Mouse (Mus musculus) liver, embryonic 15.5 days (tissue): ENCODE measurements at regions not wholly inside any gene's neighbourhood (a gene's known extent, or its start where the extent isn't known, plus 50 kb on each side); places are given as distances from the start of the nearest gene placed in this dataset.

Source experiments
- ATAC-seq: fragments of 200-750 bp; cut with Nextera tagmentation; 2 replicates; pipeline ENCODE4 v1.8.0; 2017; ENCODE audit warnings: moderate number of reproducible peaks, mild to moderate bottlenecking, moderate library complexity; ENCODE audit not compliant: insufficient read depth
- H3K27ac ChIP-seq: fragments of 300-500 bp; sonication (generic); replicated peaks from 2 replicates; pipeline ENCODE4 v1.5.1; 2015; ENCODE audit warnings: mild to moderate bottlenecking, inconsistent platforms
- H3K27me3 ChIP-seq: fragments of 300-500 bp; sonication (generic); 2 replicates; pipeline ENCODE4 v1.6.1; 2015; ENCODE audit warnings: mild to moderate bottlenecking, inconsistent platforms
- H3K36me3 ChIP-seq: fragments of 300-500 bp; sonication (generic); replicated peaks from 2 replicates; pipeline ENCODE4 v1.6.1; 2015; ENCODE audit warnings: moderate library complexity, mild to moderate bottlenecking, inconsistent platforms
- H3K4me1 ChIP-seq: fragments of 300-500 bp; sonication (generic); replicated peaks from 2 replicates; pipeline ENCODE4 v1.6.1; 2015; ENCODE audit warnings: inconsistent platforms
- H3K4me2 ChIP-seq: fragments of 300-500 bp; sonication (generic); 2 replicates; pipeline ENCODE4 v1.6.1; 2015; ENCODE audit warnings: moderate library complexity, mild to moderate bottlenecking, inconsistent platforms
- H3K4me3 ChIP-seq: fragments of 300-500 bp; sonication (generic); replicated peaks from 2 replicates; pipeline ENCODE4 v1.5.1; 2015; ENCODE audit warnings: mild to moderate bottlenecking, inconsistent platforms
- H3K9ac ChIP-seq: fragments of 300-500 bp; sonication (generic); 2 replicates; pipeline ENCODE4 v1.6.1; 2015; ENCODE audit warnings: moderate library complexity, mild to moderate bottlenecking, inconsistent platforms
- H3K9me3 ChIP-seq: fragments of 300-500 bp; sonication (generic); replicated peaks from 2 replicates; pipeline ENCODE4 v1.6.1; 2016; ENCODE audit warnings: inconsistent platforms
- WGBS: fragments of 180-500 bp; shearing (Covaris S2); methylation state at CpG from one replicate; pipeline ENCODE4 v1.1.7; 2015; ENCODE audit warnings: mixed read lengths; ENCODE audit not compliant: insufficient replicate concordance; 5-methylcytosine and 5-hydroxymethylcytosine counted together

GRCm38 (mm10) chr1:88594484-88595254 is 84.8 kb upstream of the Glrp1 start:
- Histone ChIP-seq H3K4me2 (no peak overlapping the region), H3K9me3 (no peaks in the 10 kb centered on the region), H3K36me3 (no peaks in the 10 kb centered on the region), H3K4me3 (no peak overlapping the region), H3K9ac (no peak overlapping the region), H3K27ac (no peak overlapping the region), H3K27me3 (no peaks in the 10 kb centered on the region), H3K4me1 (no peaks in the 10 kb centered on the region)
- no peak for ATAC-seq
- 45% methylated on average over 9 of the region's 9 CpGs for WGBS

DNA sequence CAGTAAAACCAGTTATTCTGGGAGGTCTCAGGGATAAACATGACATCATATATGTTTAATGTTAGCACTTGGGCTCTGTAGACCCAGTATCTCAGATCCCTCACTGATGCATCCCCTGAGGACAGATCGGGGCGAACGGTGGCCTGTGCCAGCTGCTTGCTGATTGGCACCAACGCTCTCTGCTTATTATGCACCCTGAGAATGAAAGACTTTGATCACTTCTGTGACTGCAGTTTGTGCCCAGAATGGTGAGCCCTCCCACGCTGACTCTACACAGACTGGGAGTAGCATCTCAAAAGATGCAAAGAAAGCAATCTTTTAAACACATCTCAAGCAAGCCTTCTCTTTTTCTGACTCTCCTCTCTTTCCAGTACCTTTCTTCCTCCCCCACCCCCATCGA is 82.2 kb upstream of the Glrp1 start:
- no peak overlapping the region for H3K4me2 ChIP-seq
- H3K4me1 ChIP-seq: no peaks in the 10 kb centered on the region
- no peak overlapping the region for H3K9ac ChIP-seq
- no peak for ATAC-seq
- H3K27me3 ChIP-seq: no peaks in the 10 kb centered on the region
- H3K27ac ChIP-seq: no peak overlapping the region
- 70% methylated on average over 6 of the region's 6 CpGs for WGBS
- H3K36me3 ChIP-seq: no peaks in the 10 kb centered on the region
- H3K9me3 ChIP-seq: no peaks in the 10 kb centered on the region
- H3K4me3 ChIP-seq: no peak overlapping the region

DNA sequence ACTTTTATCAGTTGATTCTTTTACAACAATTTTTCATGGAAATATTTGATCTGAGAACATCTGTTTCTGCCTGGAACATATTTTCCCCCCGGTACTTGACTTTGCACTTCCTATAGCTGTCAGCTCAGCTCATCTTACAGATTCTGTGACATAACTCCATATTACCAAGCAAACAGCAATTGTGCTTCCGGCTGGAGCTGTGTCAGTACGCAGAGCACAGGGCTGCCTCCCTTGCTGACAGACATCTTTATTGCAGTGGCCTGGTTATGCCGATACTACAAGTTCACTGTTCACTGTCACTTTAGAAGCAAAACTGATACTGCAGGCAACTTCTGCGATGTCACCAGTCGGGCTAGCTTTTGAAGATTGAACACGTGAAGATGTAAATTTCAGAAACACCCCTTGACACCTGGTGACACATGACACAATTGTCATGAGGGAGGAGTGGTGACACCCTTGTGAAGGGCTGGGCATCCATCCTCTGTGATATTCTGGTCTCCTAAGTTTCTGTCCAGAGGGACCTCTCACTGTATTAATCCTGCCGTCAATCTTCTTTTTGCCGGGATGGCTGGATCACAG is 81.0 kb upstream of the Glrp1 start:
- no peak for ATAC-seq
- no peaks in the 10 kb centered on the region for H3K27me3 ChIP-seq
- no peaks in the 10 kb centered on the region for H3K9me3 ChIP-seq
- H3K27ac ChIP-seq: no peak overlapping the region
- peaks cover 5% of the 10 kb centered on the region; the same call in 1 of the 2 replicates for H3K4me1 ChIP-seq
- no peak overlapping the region for H3K9ac ChIP-seq
- 62% methylated on average over 9 of the region's 9 CpGs for WGBS
- H3K36me3 ChIP-seq: no peaks in the 10 kb centered on the region
- no peak overlapping the region for H3K4me2 ChIP-seq
- no peak overlapping the region for H3K4me3 ChIP-seq

GRCm38 (mm10) chr1:88588747-88589146 is 78.9 kb upstream of the Glrp1 start:
- Histone ChIP-seq H3K27ac (no peak overlapping the region), H3K4me1 (peaks cover 5% of the 10 kb centered on the region; the same call in 1 of the 2 replicates), H3K9me3 (no peaks in the 10 kb centered on the region), H3K4me3 (no peak overlapping the region), H3K36me3 (no peaks in the 10 kb centered on the region), H3K9ac (no peak overlapping the region), H3K27me3 (no peaks in the 10 kb centered on the region), H3K4me2 (no peak overlapping the region)
- no peak for ATAC-seq
- WGBS: 32% methylated on average over 1 of the region's 1 CpGs

DNA sequence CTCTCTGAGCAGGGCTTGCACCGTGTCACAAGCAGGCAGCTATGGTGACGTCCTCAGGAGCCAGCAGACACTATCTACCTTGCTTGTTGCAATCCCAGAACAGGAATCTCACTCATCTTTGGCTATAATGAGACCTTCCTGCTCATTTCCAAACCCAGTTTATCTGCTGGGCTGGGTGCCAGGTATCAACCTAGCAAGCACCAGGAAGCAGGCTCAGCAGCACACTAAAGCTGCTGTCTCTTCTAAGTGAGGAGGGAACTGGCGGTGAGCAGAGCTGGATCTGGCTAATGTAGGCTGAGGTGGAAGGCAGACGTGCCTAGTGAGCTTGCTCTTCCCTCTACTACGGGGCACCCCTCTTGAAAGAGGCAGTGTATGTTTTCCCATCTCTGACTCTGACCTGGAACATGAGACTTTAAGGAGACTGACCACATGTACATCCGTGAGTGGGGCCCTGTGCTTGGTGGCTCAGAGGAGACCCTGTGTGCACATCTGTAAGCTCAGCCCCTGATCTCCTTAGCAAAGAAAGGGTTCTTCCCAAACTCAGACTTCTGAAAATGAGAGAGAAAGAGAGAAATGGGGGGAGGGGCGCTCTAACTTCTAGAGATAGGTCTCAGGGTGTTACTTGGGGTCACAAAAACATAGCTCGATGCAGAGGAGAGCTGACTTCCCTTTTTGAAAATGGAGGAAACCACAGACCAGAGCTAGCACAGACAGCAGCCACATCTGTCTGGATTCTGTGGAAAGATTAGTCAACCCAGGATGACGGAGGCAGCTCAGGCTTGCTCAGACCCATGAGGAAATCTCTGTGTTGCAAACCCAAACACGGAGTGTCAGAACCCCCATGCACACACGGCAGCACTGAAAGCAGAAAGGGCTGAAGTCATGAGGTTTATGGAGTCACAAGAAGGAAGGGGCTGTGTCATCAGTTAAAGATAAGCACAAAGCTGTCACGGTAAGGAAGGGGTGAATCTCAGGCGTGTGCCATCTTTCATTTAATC is 77.3 kb upstream of the Glrp1 start:
- WGBS: 17% methylated on average over 13 of the region's 13 CpGs
- H3K27ac ChIP-seq: no peak overlapping the region; the same call in 1 of the 2 replicates
- no peak overlapping the region for H3K4me3 ChIP-seq

GRCm38 (mm10) chr1:88586128-88586527 is 76.3 kb upstream of the Glrp1 start:
- no peak overlapping the region for H3K27ac ChIP-seq
- H3K9me3 ChIP-seq: no peaks in the 10 kb centered on the region
- H3K36me3 ChIP-seq: no peaks in the 10 kb centered on the region
- H3K4me2 ChIP-seq: no peak overlapping the region
- H3K4me1 ChIP-seq: peaks cover 5% of the 10 kb centered on the region; the same call in 1 of the 2 replicates
- H3K4me3 ChIP-seq: no peak overlapping the region
- no peak for ATAC-seq
- 47% methylated on average over 2 of the region's 2 CpGs for WGBS
- H3K9ac ChIP-seq: no peak overlapping the region
- no peaks in the 10 kb centered on the region for H3K27me3 ChIP-seq

More for the DNA sequence above, 77.3 kb upstream of the Glrp1 start:
- Histone ChIP-seq H3K4me2 (peak overlapping the region; percentile 18; the same call in 1 of the 2 replicates), H3K9ac (no peak overlapping the region), H3K9me3 (no peaks in the 10 kb centered on the region), H3K4me1 (peaks cover 5% of the 10 kb centered on the region; the same call in 1 of the 2 replicates), H3K27me3 (no peaks in the 10 kb centered on the region), H3K36me3 (no peaks in the 10 kb centered on the region)
- peak; percentile 81 for ATAC-seq

DNA sequence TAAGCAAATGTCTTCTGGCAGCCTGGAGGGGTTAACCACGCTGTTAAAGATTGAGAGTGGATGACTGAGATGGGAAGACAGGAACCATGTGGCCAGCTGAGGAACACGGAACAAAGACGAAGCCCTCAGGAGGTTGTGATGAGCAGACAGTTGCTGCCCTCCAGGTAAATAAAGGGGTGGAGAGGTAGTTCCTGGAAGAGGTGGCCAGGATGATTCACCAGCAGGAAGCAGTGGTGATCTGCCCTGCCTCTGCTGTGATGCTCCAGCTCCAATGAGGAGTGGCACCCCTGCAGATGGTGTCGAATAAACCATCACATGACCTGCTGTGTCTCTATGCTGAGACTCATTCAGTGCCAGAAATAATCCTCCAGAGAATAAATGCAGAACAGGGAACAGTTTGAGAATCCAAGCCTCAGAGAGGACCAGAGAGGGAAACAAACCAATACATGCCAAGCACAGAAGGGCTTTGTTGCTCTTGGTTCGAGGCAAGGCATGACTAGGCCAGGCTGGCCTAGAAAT is 74.7 kb upstream of the Glrp1 start:
- H3K9ac ChIP-seq: no peak overlapping the region
- H3K9me3 ChIP-seq: no peaks in the 10 kb centered on the region
- no peak overlapping the region for H3K4me2 ChIP-seq
- ATAC-seq: no peak
- no peaks in the 10 kb centered on the region for H3K36me3 ChIP-seq
- WGBS: 47% methylated on average over 5 of the region's 5 CpGs
- H3K4me3 ChIP-seq: no peak overlapping the region
- no peak overlapping the region for H3K27ac ChIP-seq
- H3K27me3 ChIP-seq: no peaks in the 10 kb centered on the region
- H3K4me1 ChIP-seq: peaks cover 5% of the 10 kb centered on the region; the same call in 1 of the 2 replicates

DNA sequence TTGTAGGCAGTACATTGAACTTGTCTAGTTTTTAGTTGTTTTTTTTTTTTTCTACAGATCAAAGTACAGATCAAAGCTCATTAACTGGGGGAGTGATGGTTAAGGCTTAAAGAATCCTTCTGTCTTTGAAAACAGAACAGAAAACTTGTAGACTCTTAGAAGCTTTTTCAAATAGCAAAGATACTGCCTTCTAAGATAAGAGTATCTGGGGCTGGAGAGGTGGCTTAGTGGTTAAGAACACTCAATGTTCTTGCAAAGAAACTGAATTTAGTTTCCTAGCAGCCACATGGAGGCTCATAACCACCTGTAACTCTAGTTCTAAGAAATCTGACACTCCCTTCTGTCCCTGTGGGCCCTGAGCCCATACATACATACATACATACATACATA is 68.4 kb upstream of the Glrp1 start:
- H3K27me3 ChIP-seq: no peaks in the 10 kb centered on the region

GRCm38 (mm10) chr1:88577498-88578230 is 67.8 kb upstream of the Glrp1 start:
- Histone ChIP-seq H3K4me2 (no peak overlapping the region), H3K36me3 (no peaks in the 10 kb centered on the region), H3K9ac (no peak overlapping the region), H3K27me3 (no peaks in the 10 kb centered on the region), H3K4me3 (no peak overlapping the region), H3K4me1 (peaks cover 12% of the 10 kb centered on the region; the same call in 1 of the 2 replicates), H3K27ac (no peak overlapping the region), H3K9me3 (no peaks in the 10 kb centered on the region)
- no peak for ATAC-seq
- WGBS: 58% methylated on average over 12 of the region's 12 CpGs

More for the DNA sequence above, 68.4 kb upstream of the Glrp1 start:
- no peak overlapping the region for H3K9ac ChIP-seq
- H3K4me3 ChIP-seq: no peak overlapping the region
- no peaks in the 10 kb centered on the region for H3K9me3 ChIP-seq
- H3K27ac ChIP-seq: no peak overlapping the region
- H3K4me1 ChIP-seq: peaks cover 12% of the 10 kb centered on the region; the same call in 1 of the 2 replicates
- no peaks in the 10 kb centered on the region for H3K36me3 ChIP-seq
- H3K4me2 ChIP-seq: no peak overlapping the region
- no peak for ATAC-seq

DNA sequence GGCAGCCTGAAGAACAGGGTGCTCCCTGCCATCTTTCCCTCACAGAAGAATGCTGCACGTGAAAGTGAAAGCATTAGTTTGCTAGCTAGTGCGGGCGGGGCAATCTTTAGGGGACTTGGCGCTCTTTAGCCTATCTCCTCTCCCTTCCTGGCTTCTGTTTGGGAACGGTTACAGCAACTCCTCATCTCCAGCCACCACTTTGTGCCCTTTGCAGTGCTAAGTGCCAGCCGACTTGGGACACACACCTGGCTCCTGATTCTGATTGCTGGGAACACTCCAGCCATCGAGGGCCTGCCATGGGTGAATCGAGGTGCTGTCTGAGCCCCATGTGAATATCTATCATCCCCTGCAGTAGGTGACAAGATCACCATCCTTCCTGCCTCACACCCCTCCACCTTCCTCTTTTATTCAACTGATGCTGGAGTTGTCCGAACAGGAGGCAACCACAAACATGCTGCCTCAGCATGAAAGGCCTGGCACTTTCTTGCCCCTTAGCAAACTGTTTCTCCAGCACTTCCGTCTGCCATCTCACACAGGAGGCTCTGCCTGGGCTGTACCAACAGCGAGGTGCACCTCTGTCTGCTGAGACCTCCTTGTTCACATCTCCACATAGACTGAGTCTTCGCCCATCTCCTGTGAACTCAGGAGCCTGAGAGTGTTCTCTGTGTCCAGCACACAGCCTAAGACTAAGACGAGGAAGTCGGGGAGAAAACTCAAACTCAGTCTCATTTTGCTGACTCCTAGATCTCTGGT is 66.2 kb upstream of the Glrp1 start:
- Histone ChIP-seq H3K27ac (no peak overlapping the region), H3K9ac (no peak overlapping the region), H3K9me3 (no peaks in the 10 kb centered on the region), H3K4me3 (no peak overlapping the region; the same call in 1 of the 2 replicates), H3K36me3 (no peaks in the 10 kb centered on the region), H3K4me1 (peaks cover 12% of the 10 kb centered on the region; the same call in 1 of the 2 replicates), H3K4me2 (peak overlapping the region; percentile 48), H3K27me3 (no peaks in the 10 kb centered on the region)
- WGBS: 21% methylated on average over 14 of the region's 14 CpGs
- no peak for ATAC-seq
